Mouse (Mus musculus): ENCODE results near the gene Suclg2. TPM values are rescaled to one million over a fixed set of nuclear protein-coding genes. Genes with fewer than 3 reads are reported as not detected.
A peak's percentile ranks its signal among the peaks of the same experiment; 100 is the strongest.

Suclg2 gene
- polyA plus RNA-seq, 1 experiment = 16.2 TPM

DNA sequence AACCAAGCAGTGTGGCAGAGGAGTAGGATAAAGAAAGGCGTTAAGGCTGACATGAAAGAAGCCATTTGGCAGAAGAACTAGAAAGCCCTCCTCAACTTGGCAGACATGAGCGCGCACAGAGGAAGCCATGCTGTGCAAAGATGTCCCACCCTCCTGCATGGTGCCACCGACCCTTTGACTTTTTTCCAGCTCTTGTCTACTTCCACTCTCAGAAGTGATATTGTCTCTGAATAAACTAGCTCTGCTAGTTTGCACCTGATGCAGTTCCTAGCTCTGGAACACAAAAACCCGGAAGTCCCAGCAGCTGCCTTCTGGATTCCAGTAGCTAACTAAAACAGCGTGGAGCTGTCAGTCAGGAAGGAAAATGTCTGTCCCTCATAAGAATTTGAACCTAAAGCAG lies 4.8 kb upstream of the Suclg2 start:
- Histone ChIP-seq H3K4me3 (replicated peaks; ENCODE audit: insufficient read depth, low read depth, low read length) (no peak overlapping the region), H3K27me3 (ENCODE audit: control insufficient read depth, insufficient read depth, low read length) (no peaks in the 10 kb centered on the region), H3K27ac (ENCODE audit: insufficient read depth, low read length) (no peak overlapping the region), H3K4me1 (ENCODE audit: control insufficient read depth, insufficient read depth, low read length) (no peaks in the 10 kb centered on the region)
- no peak for DNase-seq
- TF ChIP-seq POLR2A (IDR thresholded peaks at IDR 0.05; ENCODE audit: borderline replicate concordance, insufficient read depth, low read length) (no peak), CTCF (IDR thresholded peaks at IDR 0.05; ENCODE audit: borderline replicate concordance, insufficient read depth, low read depth, low read length) (no peak)
- 10% methylated on average over 6 of the region's 6 CpGs for WGBS

DNA sequence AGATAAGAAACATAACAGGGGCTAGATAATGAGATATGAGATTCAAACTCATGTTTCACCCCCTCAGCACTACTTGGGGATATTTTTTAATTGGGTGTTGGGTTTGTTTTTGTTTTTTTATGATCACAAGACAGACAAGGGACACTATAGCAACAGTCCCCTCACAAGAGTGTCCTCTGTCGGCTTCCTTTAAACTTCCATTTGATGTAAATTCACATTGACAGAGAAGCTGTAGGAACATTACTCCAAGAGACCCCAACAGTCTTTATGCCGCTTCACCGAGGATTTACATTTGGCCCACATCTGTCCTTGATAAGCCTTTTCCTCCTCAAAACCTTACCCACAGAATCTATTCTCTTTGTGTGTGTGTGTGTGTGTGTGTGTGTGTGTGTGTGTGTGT lies 1.2 kb upstream of the Suclg2 start:
- TF ChIP-seq CTCF (IDR thresholded peaks at IDR 0.05; ENCODE audit: borderline replicate concordance, insufficient read depth, low read depth, low read length) (no peak), POLR2A (IDR thresholded peaks at IDR 0.05; ENCODE audit: borderline replicate concordance, insufficient read depth, low read length) (no peak)

DNA sequence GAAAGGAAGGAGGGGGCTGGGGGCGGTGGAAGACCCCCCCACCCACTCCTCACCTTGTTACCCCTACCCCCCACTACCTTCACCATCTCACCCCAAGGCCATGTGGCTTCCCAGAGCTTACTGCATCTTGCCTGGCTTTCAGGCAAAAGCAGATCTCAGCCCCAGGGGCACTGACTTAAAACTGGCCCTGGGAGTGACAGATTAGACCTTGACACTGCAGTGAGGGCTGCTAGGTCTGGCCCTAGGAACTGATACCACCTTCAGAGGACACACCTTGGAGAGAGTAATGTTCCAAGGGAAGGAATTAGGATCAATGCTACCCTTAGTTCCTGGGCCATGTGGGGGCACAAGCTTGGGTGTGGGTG lies 351 bp upstream of the Suclg2 start:
- Histone ChIP-seq H3K4me1 (ENCODE audit: control insufficient read depth, insufficient read depth, low read length) (no peaks in the 10 kb centered on the region), H3K27ac (ENCODE audit: insufficient read depth, low read length) (no peak overlapping the region), H3K4me3 (replicated peaks; ENCODE audit: insufficient read depth, low read depth, low read length) (peak overlapping the region; percentile 53), H3K27me3 (ENCODE audit: control insufficient read depth, insufficient read depth, low read length) (no peaks in the 10 kb centered on the region)
- peak in 1 of 2 experiments; percentile 17 for DNase-seq
- TF ChIP-seq POLR2A (IDR thresholded peaks at IDR 0.05; ENCODE audit: borderline replicate concordance, insufficient read depth, low read length) = no peak
- 0% methylated on average over 1 of the region's 1 CpGs for WGBS

More for the DNA sequence above, 1.2 kb upstream of the Suclg2 start:
- Histone ChIP-seq H3K4me3 (replicated peaks; ENCODE audit: insufficient read depth, low read depth, low read length) (no peak overlapping the region), H3K27me3 (ENCODE audit: control insufficient read depth, insufficient read depth, low read length) (no peaks in the 10 kb centered on the region), H3K4me1 (ENCODE audit: control insufficient read depth, insufficient read depth, low read length) (no peaks in the 10 kb centered on the region), H3K27ac (ENCODE audit: insufficient read depth, low read length) (no peak overlapping the region)
- 84% methylated on average over 3 of the region's 3 CpGs for WGBS
- no peak for DNase-seq

DNA sequence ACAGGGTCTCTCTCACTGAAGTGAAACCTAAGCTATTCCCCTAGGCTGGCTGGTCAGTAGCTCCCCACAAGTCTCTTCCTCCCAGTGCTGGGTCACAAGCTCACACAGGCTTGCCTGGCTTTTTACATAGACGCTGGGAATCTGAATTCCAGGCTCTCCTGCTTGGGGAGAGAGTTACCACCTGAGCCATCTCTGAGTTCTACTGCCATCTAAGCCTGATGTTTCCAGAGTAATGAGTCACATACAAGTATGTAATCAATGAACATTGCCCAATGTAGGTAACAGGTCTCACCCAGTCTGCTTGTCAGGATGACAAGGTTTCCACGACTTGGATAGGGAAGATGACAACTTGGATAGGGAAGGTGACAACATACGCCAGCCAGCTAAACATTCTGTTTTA lies 1.5 kb downstream of the Suclg2 start:
- no peak for DNase-seq
- Histone ChIP-seq H3K4me3 (replicated peaks; ENCODE audit: insufficient read depth, low read depth, low read length) (no peak overlapping the region), H3K27me3 (ENCODE audit: control insufficient read depth, insufficient read depth, low read length) (no peaks in the 10 kb centered on the region), H3K27ac (ENCODE audit: insufficient read depth, low read length) (no peak overlapping the region), H3K4me1 (ENCODE audit: control insufficient read depth, insufficient read depth, low read length) (no peaks in the 10 kb centered on the region)
- 82% methylated on average over 3 of the region's 3 CpGs for WGBS
- TF ChIP-seq POLR2A (IDR thresholded peaks at IDR 0.05; ENCODE audit: borderline replicate concordance, insufficient read depth, low read length) (no peak), CTCF (IDR thresholded peaks at IDR 0.05; ENCODE audit: borderline replicate concordance, insufficient read depth, low read depth, low read length) (no peak)

DNA sequence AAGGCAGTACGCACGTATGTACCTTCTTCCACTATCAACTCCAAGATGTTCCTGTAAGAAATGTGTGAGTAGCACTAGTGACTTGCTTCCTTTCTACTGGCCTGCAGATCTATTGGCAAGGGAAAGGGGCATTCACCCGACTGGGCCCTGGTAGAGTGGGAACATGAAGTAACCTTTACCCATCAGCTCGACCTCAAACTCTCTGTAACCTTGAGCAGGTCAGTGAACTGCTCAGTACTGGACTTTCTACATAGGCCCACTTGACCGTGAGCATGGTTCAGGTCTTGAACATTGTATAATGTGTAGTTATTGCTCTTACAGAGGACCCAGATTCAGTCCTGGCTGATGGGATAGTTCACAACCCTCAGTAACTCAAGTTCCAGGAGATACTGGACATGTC lies 2.1 kb downstream of the Suclg2 start:
- no peak for DNase-seq
- Histone ChIP-seq H3K27me3 (ENCODE audit: control insufficient read depth, insufficient read depth, low read length) (no peaks in the 10 kb centered on the region), H3K27ac (ENCODE audit: insufficient read depth, low read length) (no peak overlapping the region), H3K4me1 (ENCODE audit: control insufficient read depth, insufficient read depth, low read length) (no peaks in the 10 kb centered on the region), H3K4me3 (replicated peaks; ENCODE audit: insufficient read depth, low read depth, low read length) (no peak overlapping the region)
- TF ChIP-seq POLR2A (IDR thresholded peaks at IDR 0.05; ENCODE audit: borderline replicate concordance, insufficient read depth, low read length) (no peak), CTCF (IDR thresholded peaks at IDR 0.05; ENCODE audit: borderline replicate concordance, insufficient read depth, low read depth, low read length) (no peak)
- WGBS = 92% methylated on average over 5 of the region's 5 CpGs

DNA sequence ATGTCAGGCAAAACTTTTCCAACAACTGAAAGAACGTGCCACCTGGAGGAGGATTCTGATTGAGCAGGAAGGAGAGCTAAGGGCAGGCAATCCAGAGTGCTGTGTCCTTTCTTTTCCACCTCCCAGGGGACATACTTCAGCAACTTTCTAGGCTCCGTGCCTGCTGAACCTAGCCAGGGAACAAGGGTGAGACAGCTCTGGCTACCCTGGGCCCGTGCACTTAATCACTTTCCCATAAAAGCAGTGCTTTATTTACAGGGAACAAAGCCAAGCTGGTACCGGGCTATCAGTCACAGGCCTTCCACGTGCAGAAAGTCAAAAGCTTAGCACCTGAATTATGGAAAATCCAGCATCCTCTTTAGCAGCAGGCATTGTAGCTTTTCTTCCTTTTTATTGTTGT lies 5.4 kb downstream of the Suclg2 start:
- H3K4me3 ChIP-seq (replicated peaks; ENCODE audit: insufficient read depth, low read depth, low read length) = no peak overlapping the region
- H3K27ac ChIP-seq (ENCODE audit: insufficient read depth, low read length) = no peak overlapping the region
- H3K4me1 ChIP-seq (ENCODE audit: control insufficient read depth, insufficient read depth, low read length) = no peaks in the 10 kb centered on the region
- TF ChIP-seq POLR2A (IDR thresholded peaks at IDR 0.05; ENCODE audit: borderline replicate concordance, insufficient read depth, low read length) (no peak), CTCF (IDR thresholded peaks at IDR 0.05; ENCODE audit: borderline replicate concordance, insufficient read depth, low read depth, low read length) (no peak)
- no peak for DNase-seq
- 27% methylated on average over 5 of the region's 5 CpGs for WGBS
- H3K27me3 ChIP-seq (ENCODE audit: control insufficient read depth, insufficient read depth, low read length) = no peaks in the 10 kb centered on the region

DNA sequence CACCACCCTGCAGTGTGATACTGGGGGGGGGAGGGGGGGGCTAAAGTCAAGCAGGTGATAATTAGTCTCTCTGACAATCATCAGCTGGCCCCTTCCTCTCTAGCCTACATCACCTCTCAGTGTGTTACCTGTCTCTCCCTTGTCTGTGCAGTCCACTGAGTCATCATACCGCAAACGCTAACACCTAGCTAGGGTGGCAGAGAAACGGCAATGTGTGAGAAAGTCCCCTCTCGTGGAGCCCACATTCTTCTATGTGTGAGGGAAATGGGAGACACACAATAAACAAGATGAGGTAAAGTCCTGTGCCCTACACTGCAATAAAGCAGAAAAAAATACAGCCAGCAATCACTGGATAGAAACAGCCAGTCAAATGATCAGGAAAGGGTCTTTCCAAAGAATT lies 6.5 kb downstream of the Suclg2 start:
- no peak overlapping the region for H3K4me3 ChIP-seq (replicated peaks; ENCODE audit: insufficient read depth, low read depth, low read length)
- H3K27ac ChIP-seq (ENCODE audit: insufficient read depth, low read length) = no peak overlapping the region
- H3K27me3 ChIP-seq (ENCODE audit: control insufficient read depth, insufficient read depth, low read length) = no peaks in the 10 kb centered on the region
- 88% methylated on average over 4 of the region's 4 CpGs for WGBS
- no peak for DNase-seq
- H3K4me1 ChIP-seq (ENCODE audit: control insufficient read depth, insufficient read depth, low read length) = no peaks in the 10 kb centered on the region
- TF ChIP-seq POLR2A (IDR thresholded peaks at IDR 0.05; ENCODE audit: borderline replicate concordance, insufficient read depth, low read length) (no peak), CTCF (IDR thresholded peaks at IDR 0.05; ENCODE audit: borderline replicate concordance, insufficient read depth, low read depth, low read length) (no peak)

DNA sequence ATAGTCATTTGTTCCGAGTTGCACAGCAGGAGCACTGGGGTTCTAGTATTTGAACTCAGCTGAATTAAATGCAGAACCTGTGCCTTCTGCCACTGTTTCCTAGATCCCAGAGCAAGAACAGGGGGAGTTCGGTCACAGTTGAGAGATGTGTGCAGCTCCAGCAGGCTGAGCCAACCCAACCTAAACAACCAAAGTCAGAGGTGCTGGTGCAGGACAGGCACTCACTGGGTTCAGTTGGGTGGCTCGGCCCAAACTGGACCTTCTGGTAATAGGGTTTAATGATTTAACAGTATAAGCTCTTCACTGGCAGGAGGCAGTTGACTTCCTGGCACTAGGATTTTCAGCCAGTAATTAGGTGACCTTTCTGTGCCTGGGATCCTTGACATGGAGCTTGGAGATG lies 6.9 kb downstream of the Suclg2 start:
- no peak for TF ChIP-seq CTCF (IDR thresholded peaks at IDR 0.05; ENCODE audit: borderline replicate concordance, insufficient read depth, low read depth, low read length)
- Histone ChIP-seq H3K27me3 (ENCODE audit: control insufficient read depth, insufficient read depth, low read length) (no peaks in the 10 kb centered on the region), H3K4me3 (replicated peaks; ENCODE audit: insufficient read depth, low read depth, low read length) (no peak overlapping the region), H3K4me1 (ENCODE audit: control insufficient read depth, insufficient read depth, low read length) (no peaks in the 10 kb centered on the region), H3K27ac (ENCODE audit: insufficient read depth, low read length) (no peak overlapping the region)
- 76% methylated on average over 3 of the region's 3 CpGs for WGBS
- no peak for DNase-seq

DNA sequence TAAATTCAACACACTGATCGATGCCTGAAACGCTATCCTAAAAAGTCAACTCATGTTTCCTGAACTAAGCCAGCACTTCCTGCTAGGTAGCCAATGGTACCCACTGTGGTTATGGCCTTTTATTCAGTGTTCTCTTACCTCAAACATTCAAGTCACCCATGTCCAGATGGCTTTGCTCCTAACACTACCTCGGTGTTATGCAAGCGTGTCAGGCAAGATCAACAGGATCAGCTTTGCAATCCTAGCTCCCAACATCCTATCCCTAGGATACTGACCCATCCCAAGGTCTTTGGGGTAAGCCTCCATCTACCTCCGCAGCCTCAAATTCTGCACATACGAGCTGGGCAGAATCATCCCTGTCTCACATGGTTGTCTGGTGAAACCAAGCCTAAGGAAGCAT lies 7.7 kb downstream of the Suclg2 start:
- TF ChIP-seq CTCF (IDR thresholded peaks at IDR 0.05; ENCODE audit: borderline replicate concordance, insufficient read depth, low read depth, low read length) = no peak
- no peaks in the 10 kb centered on the region for H3K27me3 ChIP-seq (ENCODE audit: control insufficient read depth, insufficient read depth, low read length)
- no peak for DNase-seq
- no peak overlapping the region for H3K27ac ChIP-seq (ENCODE audit: insufficient read depth, low read length)
- H3K4me1 ChIP-seq (ENCODE audit: control insufficient read depth, insufficient read depth, low read length) = no peaks in the 10 kb centered on the region
- WGBS = 93% methylated on average over 6 of the region's 6 CpGs
- no peak overlapping the region for H3K4me3 ChIP-seq (replicated peaks; ENCODE audit: insufficient read depth, low read depth, low read length)

Data from cerebellum, adult 2 months (tissue).